Mouse (Mus musculus) lung, adult 18-20 months (tissue): ENCODE measurements around the gene Fcrla.

Source experiments
- DNase-seq, 2 experiments: peaks; one replicate each; pipeline ENCODE4 v3.0.0; 2022; ENCODE audit warnings: mixed read lengths in 2 of 2

The Fcrla gene

GRCm38 (mm10) chr1:170884978-170885561 lies 42.3 kb downstream of the Fcrla start, which contains the start of the genes Gm26620 and Dusp12:
Gene Gm26620 (plus strand): TSS chr1:170885065.
Gene Dusp12 (minus strand): TSS chr1:170885540.
- peak; percentile 86 to 89 for DNase-seq

GRCm38 (mm10) chr1:170884390-170884789 lies 43.0 kb downstream of the Fcrla start:
- no peak for DNase-seq

DNA sequence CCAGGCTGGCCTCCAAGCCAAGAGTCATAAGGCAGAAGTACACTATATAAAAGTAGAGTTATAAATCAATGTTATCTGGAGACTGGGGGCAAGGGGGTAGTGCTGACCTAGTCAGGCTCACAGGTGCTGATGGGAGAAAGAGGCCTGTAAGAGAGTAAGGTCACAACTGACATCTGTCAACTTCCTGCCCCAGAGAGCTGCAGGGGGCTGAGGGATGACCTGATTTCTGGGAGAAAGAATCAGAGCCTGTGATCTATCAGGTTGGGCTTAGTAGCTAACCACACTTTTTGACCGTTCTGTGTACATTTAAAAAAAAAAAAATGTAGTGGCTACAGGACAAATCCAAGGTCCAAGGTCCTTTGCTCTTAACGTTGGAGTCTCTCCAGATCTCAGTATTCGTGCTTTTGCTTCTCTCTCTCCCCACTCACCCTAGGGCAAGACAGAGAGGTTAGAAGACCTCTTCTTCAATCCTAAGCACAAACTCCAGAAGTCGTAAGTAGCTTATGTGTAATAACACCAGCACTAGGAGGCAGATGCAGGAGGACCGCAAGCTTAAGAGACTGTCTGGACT lies 44.4 kb downstream of the Fcrla start:
- DNase-seq = no peak

GRCm38 (mm10) chr1:170876906-170877305 lies 50.5 kb downstream of the Fcrla start:
- DNase-seq = no peak

DNA sequence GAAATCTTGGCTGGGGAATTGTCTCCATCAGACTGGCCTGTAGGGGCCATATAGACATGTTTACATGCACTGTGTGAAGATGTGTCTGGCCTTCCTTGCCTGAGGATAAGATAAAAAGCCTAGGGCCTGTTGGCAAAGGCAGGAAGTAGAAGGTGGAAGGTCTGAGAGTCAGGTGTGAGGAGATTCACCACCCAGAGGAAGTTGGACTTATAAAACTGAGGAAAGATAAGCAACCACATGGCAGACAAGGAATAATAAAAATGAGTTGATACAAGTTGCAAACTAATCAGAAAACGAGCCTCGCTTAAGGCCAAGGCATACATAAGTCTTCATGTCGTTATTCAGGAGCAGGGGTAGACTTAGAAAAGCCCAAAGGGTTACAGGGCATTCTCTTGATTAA lies 51.7 kb downstream of the Fcrla start:
- DNase-seq = no peak

DNA sequence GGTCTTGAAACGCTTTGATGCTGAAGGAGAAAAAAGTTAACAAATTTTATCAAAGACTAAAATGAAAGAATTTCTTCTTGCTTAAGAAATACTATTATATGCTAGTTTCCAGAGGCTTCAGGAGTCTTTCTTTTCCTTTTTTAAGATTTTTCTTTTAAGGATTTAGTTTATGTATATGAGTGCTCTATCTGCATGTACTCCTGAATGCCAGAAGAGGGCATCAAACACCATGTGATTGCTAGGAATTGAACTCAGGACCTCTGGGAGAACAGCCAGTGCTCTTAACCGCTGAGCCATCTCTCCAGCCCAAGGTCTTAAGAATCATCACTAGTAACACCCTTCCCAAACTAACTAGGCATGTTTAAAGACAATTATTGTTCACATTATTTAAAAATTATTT lies 55.4 kb downstream of the Fcrla start:
- DNase-seq = no peak

- no peak for DNase-seq
Observed at GRCm38 (mm10) chr1:170871402-170871801, 56.0 kb downstream of the Fcrla start.

- DNase-seq = no peak
Observed at GRCm38 (mm10) chr1:170868905-170869283, 58.5 kb downstream of the Fcrla start.

DNA sequence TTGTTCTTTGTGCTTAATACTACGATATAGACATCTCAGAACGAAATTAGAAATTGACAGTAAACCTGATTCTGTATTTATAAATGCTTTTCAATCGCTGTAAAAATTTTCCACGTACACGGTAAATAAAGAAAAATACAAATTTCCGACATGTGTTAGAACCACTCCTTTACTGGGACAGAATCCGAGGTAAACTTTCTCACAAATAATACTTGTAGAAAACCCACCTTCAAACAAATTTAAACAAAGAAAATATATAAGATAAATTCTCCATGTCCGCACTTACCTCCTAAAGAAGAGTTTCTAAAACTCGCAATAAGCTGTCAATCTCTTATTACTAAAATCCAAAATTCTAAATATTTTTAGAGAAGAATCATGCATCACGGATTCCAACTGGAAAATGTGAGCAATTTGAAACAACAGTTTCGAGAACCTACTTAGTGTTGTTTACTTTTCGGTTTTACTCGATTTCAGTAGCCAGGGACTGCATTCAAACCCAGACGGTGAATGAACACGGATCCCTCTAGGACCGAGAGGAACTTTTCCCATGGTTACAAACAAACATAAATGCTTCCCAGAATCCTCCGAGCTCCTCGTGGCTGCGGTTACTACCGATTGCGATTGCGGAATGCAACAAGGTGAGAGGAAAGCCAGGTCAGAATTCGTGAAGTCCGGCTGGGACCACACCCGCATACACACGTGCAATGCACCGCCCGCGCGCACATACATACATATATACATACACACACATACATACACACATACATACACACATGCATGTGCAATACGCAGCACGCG lies 59.1 kb downstream of the Fcrla start:
- peak; percentile 79 to 83 for DNase-seq

GRCm38 (mm10) chr1:170867691-170868105 lies 59.7 kb downstream of the Fcrla start, which contains the start of gene Atf6:
Gene Atf6 (minus strand): TSS chr1:170867771.
- peak; percentile 96 to 97 for DNase-seq
